Mouse (Mus musculus): Measurements from ENCODE around the gene Hoxb3. TPM values are rescaled to one million over a fixed set of nuclear protein-coding genes. Genes with fewer than 3 reads are reported as not detected.

The Hoxb3 gene
- polyA plus RNA-seq, 1 experiment from 2014 or later: 2.7 TPM

DNA sequence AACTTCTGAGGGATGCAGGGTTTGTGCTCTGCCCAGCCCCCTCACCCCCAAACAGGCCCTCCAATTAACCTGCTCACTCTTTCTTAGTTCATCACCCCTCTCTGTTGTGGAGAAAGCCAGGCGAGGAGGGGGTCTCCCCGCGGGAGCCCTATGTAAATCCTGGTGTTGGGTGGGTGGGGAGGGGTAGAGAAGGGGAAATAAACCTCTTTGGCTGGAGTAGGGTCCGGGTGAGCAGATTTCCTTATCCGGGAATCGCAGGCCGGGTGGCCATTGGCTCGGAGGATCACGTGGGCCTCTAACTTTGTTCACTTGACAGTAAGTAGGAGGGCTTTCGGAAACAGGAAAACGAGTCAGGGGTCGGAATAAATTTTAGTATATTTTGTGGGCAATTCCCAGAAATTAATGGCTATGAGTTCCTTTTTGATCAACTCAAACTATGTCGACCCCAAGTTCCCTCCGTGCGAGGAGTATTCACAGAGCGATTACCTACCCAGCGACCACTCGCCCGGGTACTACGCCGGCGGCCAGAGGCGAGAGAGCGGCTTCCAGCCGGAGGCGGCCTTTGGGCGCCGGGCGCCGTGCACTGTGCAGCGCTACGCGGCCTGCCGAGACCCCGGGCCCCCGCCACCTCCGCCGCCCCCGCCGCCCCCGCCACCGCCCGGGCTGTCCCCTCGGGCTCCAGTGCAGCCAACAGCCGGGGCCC is 4.6 kb upstream of the Hoxb3 start:
- peaks cover 20% of the 10 kb centered on the region for H3K4me1 ChIP-seq (replicated peaks)
- WGBS: 0% methylated on average over 43 of the region's 45 CpGs
- peak overlapping the region; percentile 81 for H3K4me2 ChIP-seq (replicated peaks)
- peak; percentile 77 for ATAC-seq
- H3K9me3 ChIP-seq: no peaks in the 10 kb centered on the region
- no peaks in the 10 kb centered on the region for H3K36me3 ChIP-seq
- H3K9ac ChIP-seq: peak overlapping the region; percentile 83
- peaks cover 3% of the 10 kb centered on the region for H3K27me3 ChIP-seq (replicated peaks)
- peak overlapping the region; percentile 64 for H3K4me3 ChIP-seq (replicated peaks)
- H3K27ac ChIP-seq: peak overlapping the region; percentile 98

DNA sequence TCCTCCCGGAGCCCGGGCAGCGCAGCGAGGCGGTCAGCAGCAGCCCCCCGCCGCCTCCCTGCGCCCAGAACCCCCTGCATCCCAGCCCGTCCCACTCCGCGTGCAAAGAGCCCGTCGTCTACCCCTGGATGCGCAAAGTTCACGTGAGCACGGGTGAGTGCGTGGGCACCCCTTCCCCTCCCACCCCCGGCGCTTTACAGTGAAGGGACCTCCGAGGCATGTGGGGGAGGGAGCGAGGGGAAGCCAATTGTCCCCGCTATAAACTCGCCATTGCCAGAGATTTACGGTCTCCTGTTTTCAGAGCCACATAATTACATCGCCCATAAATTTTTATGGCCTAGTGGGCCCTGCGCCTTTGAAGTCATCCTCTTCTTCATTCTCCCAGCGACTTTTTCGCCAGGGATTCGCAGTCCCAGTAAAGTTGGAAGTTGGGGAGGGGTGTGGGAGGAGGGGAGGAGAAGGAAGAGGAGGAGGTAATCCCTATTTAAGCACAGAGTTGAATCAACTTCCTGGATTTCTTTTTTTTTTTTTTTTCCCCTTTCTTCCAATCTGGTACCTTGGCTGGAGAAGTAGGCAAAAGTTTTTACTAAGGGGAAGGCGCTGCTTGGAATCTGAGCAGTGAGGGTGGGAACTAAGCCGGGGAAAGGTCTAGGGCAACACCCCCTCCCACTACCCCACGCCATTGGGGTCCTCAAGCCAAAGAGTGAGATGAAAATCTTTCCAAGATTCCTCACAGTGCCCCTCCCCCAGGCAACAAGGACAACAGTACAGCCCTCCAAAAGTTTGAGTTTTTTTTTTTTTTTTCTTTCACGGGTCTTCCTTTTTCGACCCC is 3.8 kb upstream of the Hoxb3 start:
- H3K4me1 ChIP-seq (replicated peaks): peaks cover 19% of the 10 kb centered on the region
- WGBS: 1% methylated on average over 34 of the region's 34 CpGs

DNA sequence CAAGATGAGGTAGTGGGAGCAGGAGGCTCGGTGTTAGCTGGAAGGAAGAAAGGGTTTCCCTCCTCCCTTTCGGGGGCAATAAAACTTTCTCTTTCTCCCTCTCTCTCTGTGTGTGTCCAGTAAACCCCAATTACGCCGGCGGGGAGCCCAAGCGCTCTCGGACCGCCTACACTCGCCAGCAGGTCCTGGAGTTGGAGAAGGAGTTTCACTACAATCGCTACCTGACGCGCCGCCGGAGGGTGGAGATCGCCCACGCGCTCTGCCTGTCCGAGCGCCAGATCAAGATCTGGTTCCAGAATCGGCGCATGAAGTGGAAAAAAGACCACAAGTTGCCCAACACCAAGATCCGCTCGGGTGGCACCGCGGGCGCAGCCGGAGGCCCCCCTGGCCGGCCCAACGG is 3.2 kb upstream of the Hoxb3 start:
- Histone ChIP-seq H3K9me3 (no peaks in the 10 kb centered on the region), H3K4me3 (replicated peaks) (peak overlapping the region; percentile 64), H3K36me3 (no peaks in the 10 kb centered on the region), H3K4me2 (replicated peaks) (peak overlapping the region; percentile 81), H3K9ac (peak overlapping the region; percentile 83), H3K27ac (peak overlapping the region; percentile 98), H3K27me3 (replicated peaks) (peaks cover 4% of the 10 kb centered on the region), H3K4me1 (replicated peaks) (peaks cover 19% of the 10 kb centered on the region)
- ATAC-seq: peak; percentile 5; the same call in 1 of the 2 replicates
- WGBS: under 1% methylated on average over 29 of the region's 29 CpGs

More for the DNA sequence above, 3.8 kb upstream of the Hoxb3 start:
- H3K36me3 ChIP-seq: no peaks in the 10 kb centered on the region
- peak overlapping the region; percentile 81 for H3K4me2 ChIP-seq (replicated peaks)
- peak overlapping the region; percentile 64 for H3K4me3 ChIP-seq (replicated peaks)
- peak overlapping the region; percentile 98 for H3K27ac ChIP-seq
- peak overlapping the region; percentile 83 for H3K9ac ChIP-seq
- peaks cover 6% of the 10 kb centered on the region for H3K27me3 ChIP-seq (replicated peaks)
- H3K9me3 ChIP-seq: no peaks in the 10 kb centered on the region
- ATAC-seq: peak; percentile 57

DNA sequence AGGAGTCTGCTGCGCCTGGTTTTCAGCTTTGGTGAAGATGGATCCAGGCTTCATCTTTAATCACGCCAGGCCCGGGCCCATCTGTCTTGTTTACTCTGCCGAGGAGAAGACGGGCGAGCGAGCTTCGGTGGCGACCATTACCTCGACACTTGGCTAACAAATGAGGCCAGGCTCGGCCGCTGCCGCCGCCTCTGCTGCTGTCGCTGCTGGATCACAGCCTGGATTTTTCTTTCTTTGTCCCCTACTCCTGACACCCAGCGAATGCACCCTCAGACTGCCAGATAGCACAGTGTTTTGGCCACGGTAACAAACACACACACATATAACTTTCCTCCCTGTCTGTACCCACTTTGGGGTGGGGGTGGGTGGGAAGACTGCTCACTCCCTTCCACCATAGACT is 2.4 kb upstream of the Hoxb3 start:
- Histone ChIP-seq H3K27ac (peak overlapping the region; percentile 98), H3K4me1 (replicated peaks) (peaks cover 18% of the 10 kb centered on the region), H3K9me3 (no peaks in the 10 kb centered on the region), H3K36me3 (no peaks in the 10 kb centered on the region), H3K4me3 (replicated peaks) (peak overlapping the region; percentile 64), H3K9ac (peak overlapping the region; percentile 83), H3K27me3 (replicated peaks) (peaks cover 2% of the 10 kb centered on the region; the same call in 1 of the 2 replicates), H3K4me2 (replicated peaks) (peak overlapping the region; percentile 81)
- ATAC-seq: no peak
- WGBS: 25% methylated on average over 17 of the region's 17 CpGs

DNA sequence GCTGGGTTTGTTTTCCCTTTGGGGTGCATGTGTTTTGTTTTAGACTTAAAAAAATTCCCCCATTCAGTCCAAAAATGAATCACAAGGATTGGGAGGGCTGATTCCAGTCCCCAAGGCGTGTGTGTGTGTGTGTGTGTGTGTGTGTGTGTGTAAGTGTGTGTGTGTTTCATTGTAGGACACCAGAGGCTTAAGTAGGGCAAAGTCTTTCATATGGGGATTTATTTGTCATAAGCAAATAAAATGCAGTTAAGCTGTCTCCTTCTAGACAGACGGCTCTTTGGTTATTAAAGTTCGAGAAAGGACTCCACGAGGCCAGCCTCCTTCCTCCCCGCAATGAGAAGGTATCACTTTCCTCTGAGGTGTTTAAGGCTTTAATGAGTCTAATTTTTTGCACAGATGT is 1.3 kb upstream of the Hoxb3 start:
- Histone ChIP-seq H3K4me3 (replicated peaks) (no peak overlapping the region; the same call in 1 of the 2 replicates), H3K27me3 (replicated peaks) (0 out of 2 replicates have a peak, but pooled peaks cover 2% of the 10 kb centered on the region), H3K4me1 (replicated peaks) (peaks cover 11% of the 10 kb centered on the region; the same call in 1 of the 2 replicates), H3K9ac (peak overlapping the region; percentile 49), H3K27ac (peak overlapping the region; percentile 89), H3K36me3 (no peaks in the 10 kb centered on the region), H3K4me2 (replicated peaks) (peak overlapping the region; percentile 81), H3K9me3 (no peaks in the 10 kb centered on the region)
- no peak for ATAC-seq
- 20% methylated on average over 5 of the region's 5 CpGs for WGBS

DNA sequence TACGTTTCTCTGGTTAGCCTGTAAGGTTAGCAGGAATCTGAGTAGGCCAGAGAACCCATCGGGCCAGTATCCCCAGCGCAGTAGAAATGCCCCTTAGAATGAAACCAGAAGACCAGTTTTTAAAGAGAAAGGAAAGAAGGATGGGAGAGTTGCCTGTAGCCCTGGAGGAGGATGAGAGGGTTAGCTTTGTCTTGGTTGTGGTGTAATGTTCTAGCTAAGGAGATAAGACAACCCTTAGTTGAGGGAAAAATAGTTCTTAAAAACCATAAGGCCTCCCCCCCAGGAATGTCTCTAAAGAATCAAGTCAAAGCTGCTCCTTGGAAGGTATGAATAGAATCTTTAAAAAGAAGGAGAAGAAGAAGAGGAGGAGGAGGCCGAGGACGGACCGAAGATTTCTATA is 388 bp upstream of the Hoxb3 start:
- Histone ChIP-seq H3K9ac (peak overlapping the region; percentile 49), H3K4me1 (replicated peaks) (peaks cover 10% of the 10 kb centered on the region), H3K36me3 (no peaks in the 10 kb centered on the region), H3K4me2 (replicated peaks) (peak overlapping the region; percentile 81), H3K4me3 (replicated peaks) (peak overlapping the region; percentile 2; the same call in 1 of the 2 replicates), H3K27me3 (replicated peaks) (0 out of 2 replicates have a peak, but pooled peaks cover 2% of the 10 kb centered on the region), H3K9me3 (no peaks in the 10 kb centered on the region), H3K27ac (peak overlapping the region; percentile 89)
- 34% methylated on average over 6 of the region's 6 CpGs for WGBS
- ATAC-seq: no peak

DNA sequence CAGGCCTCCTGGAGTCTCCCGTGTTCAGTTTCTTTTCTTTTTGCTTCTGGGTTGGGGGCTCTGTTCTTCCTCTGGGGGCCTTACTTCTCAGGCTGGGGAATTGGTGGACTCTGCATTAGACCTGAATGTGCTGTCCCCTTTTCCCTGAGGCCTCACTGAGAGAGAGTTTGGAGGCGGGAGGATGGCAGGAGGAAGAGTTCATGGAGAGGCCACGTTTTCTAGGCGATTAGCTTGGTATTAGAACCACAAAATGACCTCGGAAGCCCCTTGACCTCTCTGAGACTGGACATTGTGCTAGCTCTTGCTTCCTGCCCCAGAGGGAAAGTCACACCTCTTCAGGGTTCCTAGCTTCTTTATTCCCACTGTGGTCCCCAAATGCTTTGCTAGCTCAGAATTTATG is 999 bp downstream of the Hoxb3 start:
- Histone ChIP-seq H3K4me1 (replicated peaks) (peaks cover 11% of the 10 kb centered on the region), H3K27me3 (replicated peaks) (0 out of 2 replicates have a peak, but pooled peaks cover 2% of the 10 kb centered on the region), H3K4me2 (replicated peaks) (peak overlapping the region; percentile 81), H3K36me3 (no peaks in the 10 kb centered on the region), H3K9ac (peak overlapping the region; percentile 49), H3K4me3 (replicated peaks) (peak overlapping the region; percentile 20), H3K27ac (peak overlapping the region; percentile 89), H3K9me3 (no peaks in the 10 kb centered on the region)
- 20% methylated on average over 5 of the region's 5 CpGs for WGBS
- no peak for ATAC-seq

DNA sequence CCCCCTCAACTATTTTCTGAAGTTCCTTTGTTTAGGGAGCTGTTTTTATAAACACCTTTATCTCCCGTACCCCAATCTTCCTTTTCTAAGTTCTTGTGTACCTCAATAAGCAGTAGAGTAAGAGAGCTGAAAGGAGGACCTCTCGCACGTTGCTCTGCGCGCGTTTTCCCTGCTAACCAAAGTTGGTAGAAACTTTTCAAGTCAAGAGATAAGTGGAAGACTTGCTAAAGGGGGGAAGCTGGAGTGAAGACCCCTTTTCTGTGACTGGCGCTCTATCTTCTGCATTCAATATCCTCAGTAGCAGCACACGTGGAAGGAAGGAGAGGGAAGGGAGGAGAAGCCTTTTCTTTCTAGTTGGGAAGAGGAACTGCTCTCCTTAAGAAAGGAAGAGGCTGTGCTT is 1.8 kb downstream of the Hoxb3 start:
- 0 out of 2 replicates have a peak, but pooled peaks cover 2% of the 10 kb centered on the region for H3K27me3 ChIP-seq (replicated peaks)
- ATAC-seq: no peak

DNA sequence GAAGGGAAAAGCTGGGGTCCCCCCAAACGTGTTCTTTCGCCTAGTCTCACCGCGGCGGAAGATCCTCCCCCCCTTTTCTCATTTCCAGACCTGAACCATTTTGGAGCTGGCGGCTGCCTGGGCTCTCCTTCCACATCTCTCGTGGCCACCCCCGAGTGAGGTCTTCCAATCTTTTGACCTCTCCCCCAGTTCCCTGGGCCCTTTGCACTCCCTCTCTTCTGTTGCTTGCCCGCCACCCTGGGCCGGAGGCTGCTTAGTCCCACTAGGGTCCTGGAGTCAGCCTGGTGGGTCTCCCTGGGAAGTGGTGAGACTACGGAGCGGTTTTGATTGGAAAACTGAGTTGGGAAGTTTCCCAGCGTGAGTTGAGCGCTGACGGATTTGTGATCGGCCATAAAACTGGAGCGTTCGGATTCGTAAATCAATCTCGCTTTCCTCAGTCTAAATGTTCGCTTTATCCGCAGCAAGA is 2.7 kb downstream of the Hoxb3 start:
- Histone ChIP-seq H3K4me1 (replicated peaks) (peaks cover 23% of the 10 kb centered on the region), H3K27ac (peak overlapping the region; percentile 89), H3K36me3 (no peaks in the 10 kb centered on the region), H3K9me3 (no peaks in the 10 kb centered on the region), H3K4me3 (replicated peaks) (peak overlapping the region; percentile 29), H3K9ac (peak overlapping the region; percentile 49), H3K27me3 (replicated peaks) (0 out of 2 replicates have a peak, but pooled peaks cover 2% of the 10 kb centered on the region), H3K4me2 (replicated peaks) (peak overlapping the region; percentile 81)
- ATAC-seq: no peak
- 18% methylated on average over 22 of the region's 22 CpGs for WGBS

More for the DNA sequence above, 1.8 kb downstream of the Hoxb3 start:
- peaks cover 17% of the 10 kb centered on the region for H3K4me1 ChIP-seq (replicated peaks)
- no peaks in the 10 kb centered on the region for H3K9me3 ChIP-seq
- peak overlapping the region; percentile 81 for H3K4me2 ChIP-seq (replicated peaks)
- H3K9ac ChIP-seq: peak overlapping the region; percentile 49
- H3K36me3 ChIP-seq: no peaks in the 10 kb centered on the region
- WGBS: 30% methylated on average over 8 of the region's 8 CpGs
- H3K4me3 ChIP-seq (replicated peaks): peak overlapping the region; percentile 29
- peak overlapping the region; percentile 89 for H3K27ac ChIP-seq

DNA sequence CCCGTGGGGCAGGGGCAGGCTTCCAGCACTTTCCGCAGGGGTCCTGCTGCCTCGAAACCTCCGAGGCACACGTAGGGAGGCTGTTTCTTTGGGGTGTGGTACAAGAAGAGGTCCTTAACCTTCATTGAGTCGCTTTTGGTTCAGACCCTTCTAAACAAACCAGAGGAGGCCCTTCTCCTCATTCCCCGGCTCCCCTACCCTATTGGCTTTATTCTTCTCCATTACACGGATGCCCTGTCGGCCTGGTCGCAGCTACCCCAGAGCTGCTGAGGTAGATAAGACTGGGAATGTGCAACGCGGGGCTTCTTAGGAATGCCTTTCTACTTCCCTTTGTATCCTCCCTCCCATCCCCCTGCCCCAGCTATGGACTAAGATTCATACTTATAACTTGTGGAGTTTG is 3.6 kb downstream of the Hoxb3 start:
- 32% methylated on average over 12 of the region's 12 CpGs for WGBS
- H3K4me2 ChIP-seq (replicated peaks): peak overlapping the region; percentile 81
- H3K9ac ChIP-seq: peak overlapping the region; percentile 39
- H3K4me1 ChIP-seq (replicated peaks): peaks cover 28% of the 10 kb centered on the region
- no peaks in the 10 kb centered on the region for H3K9me3 ChIP-seq
- H3K36me3 ChIP-seq: no peaks in the 10 kb centered on the region
- H3K4me3 ChIP-seq (replicated peaks): peak overlapping the region; percentile 29
- H3K27me3 ChIP-seq (replicated peaks): 0 out of 2 replicates have a peak, but pooled peaks cover 4% of the 10 kb centered on the region
- no peak for ATAC-seq
- H3K27ac ChIP-seq: peak overlapping the region; percentile 89

DNA sequence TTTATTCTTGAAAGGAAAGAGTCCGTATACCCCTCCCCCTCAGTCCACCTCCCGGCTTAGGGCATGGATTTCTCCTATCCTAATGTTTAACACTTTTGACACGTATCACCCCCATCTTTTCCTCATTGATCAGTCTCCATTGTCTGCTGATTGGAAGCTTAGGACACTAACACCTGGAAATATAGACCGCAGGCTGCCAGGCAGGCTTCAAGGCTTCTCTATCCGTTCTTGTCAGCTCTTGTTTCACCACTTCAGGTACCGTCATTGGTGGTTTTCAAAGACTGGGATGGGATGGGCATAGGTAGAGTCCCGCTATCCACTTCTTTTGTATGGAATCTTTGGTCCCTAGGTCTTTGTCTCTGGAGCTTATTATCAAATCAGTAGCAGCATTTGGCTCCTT is 4.0 kb downstream of the Hoxb3 start:
- Histone ChIP-seq H3K27me3 (replicated peaks) (0 out of 2 replicates have a peak, but pooled peaks cover 8% of the 10 kb centered on the region), H3K9ac (peak overlapping the region; percentile 11; the same call in 1 of the 2 replicates), H3K4me3 (replicated peaks) (0 out of 2 replicates have a peak overlapping the region, but pooled peaks have one; percentile 29), H3K4me2 (replicated peaks) (peak overlapping the region; percentile 81), H3K9me3 (no peaks in the 10 kb centered on the region), H3K27ac (peak overlapping the region; percentile 89), H3K36me3 (no peaks in the 10 kb centered on the region), H3K4me1 (replicated peaks) (peaks cover 32% of the 10 kb centered on the region)
- 31% methylated on average over 7 of the region's 7 CpGs for WGBS
- no peak for ATAC-seq

DNA sequence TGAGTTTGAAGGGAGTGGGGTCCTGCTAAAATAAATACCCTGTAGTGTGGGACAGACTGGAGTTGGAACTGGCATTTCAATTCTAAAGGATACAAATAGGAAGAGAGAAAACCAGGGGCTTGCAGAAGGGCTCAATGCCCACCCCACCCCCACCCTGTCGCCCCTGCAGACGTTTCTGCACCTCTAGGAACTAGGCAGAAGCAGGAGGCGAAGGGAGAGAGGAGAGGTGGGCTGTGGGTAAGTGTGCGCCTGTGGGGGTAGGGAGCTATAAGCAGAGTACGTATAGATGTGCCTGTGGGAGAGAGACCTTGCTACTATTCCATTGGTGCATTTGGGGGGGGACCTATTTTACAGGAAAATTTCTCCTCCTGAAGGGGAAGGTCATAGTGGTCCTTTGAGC is 4.6 kb downstream of the Hoxb3 start:
- no peak for ATAC-seq
- H3K4me1 ChIP-seq (replicated peaks): peaks cover 38% of the 10 kb centered on the region
- 36% methylated on average over 5 of the region's 5 CpGs for WGBS

More for the DNA sequence above, 4.6 kb downstream of the Hoxb3 start:
- H3K9ac ChIP-seq: peak overlapping the region; percentile 11; the same call in 1 of the 2 replicates
- no peaks in the 10 kb centered on the region for H3K36me3 ChIP-seq
- H3K27ac ChIP-seq: peak overlapping the region; percentile 89
- H3K4me2 ChIP-seq (replicated peaks): peak overlapping the region; percentile 81
- H3K27me3 ChIP-seq (replicated peaks): peaks cover 8% of the 10 kb centered on the region; the same call in 1 of the 2 replicates
- no peaks in the 10 kb centered on the region for H3K9me3 ChIP-seq
- no peak overlapping the region for H3K4me3 ChIP-seq (replicated peaks)

Measured in intestine, embryonic 15.5 days (tissue).